Mouse (Mus musculus) T-helper 1 cell (primary cell): Measurements from ENCODE around the gene Zfp600.
"Not testable (repeated sequence)": the region's sequence is repeated elsewhere in the genome, so short reads cannot be mapped to it uniquely, and the experiment has no call there.

Experiments
- in situ Hi-C: fragments of 300-600 bp; cut with MboI, MseI; formaldehyde crosslinking; loops from one replicate; pipeline ENCODE4 v1.15.1; 2025; ENCODE audit warnings: high pct_unique_total_duplicates

Zfp600 gene

GRCm38 (mm10) chr4:146156524-146156923, at the start of gene Zfp600:
Gene Zfp600 (plus strand): TSS chr4:146156824.
- in situ Hi-C loops = not testable (repeated sequence)

DNA sequence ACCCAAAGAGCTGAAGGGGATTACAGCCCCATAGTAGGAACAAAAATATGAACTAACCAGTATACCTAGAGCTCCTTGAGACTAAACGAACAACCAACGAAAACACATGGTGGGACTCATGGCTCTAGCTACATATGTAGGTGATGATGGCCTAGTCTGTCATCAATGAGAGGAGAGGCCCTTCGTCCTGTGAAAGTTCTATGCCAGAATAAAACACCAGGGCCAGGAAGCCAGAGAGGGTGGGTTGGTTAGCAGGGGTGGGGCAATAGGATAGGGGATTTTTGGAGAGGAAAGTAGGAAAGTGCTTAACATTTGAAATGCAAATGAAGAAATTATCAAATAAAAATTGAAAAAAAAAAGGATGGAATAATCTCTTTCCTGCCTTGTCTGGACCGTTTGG, 6.3 kb downstream of the Zfp600 start:
- in situ Hi-C loops = not testable (repeated sequence)

DNA sequence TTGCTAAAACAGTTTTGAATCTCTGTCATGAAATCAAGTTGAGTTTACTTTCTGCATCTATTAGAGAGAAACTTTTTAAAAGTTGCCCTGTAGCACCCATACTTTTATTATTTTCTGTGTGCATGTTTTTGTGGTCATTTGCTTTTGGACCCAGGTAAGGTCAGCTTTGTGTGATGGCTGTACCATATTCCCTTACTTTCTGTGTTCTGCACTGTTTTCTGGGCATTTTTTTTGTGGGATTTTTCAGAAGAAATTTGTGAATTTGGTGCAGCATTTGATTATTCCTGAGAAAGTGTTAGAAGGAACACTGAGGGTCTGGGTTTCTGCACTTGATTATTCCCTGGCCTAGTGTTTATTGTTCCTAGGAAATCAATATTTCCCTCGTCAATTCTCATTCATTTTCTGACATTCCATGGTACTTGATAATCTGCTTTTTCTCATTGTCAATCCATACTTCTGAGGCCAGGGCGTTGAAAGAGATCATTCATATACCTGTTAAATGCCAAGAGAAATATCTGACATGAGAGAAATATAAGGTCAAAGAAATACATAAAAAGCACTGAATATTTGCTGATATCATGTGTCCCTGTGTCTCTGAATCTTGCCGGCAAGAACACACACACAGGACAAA, 10.7 kb downstream of the Zfp600 start:
- in situ Hi-C loops = loop anchor here (5.0 kb wide), 4 partner anchors 485 to 1465 kb away; no protein-coding TSS in a partner anchor

GRCm38 (mm10) chr4:146167879-146168532, 11.4 kb downstream of the Zfp600 start:
- in situ Hi-C loops = loop anchor here (5.0 kb wide), 4 partner anchors 486 to 1464 kb away; no protein-coding TSS in a partner anchor

- in situ Hi-C loops = loop anchor here (5.0 kb wide), 4 partner anchors 486 to 1464 kb away; no protein-coding TSS in a partner anchor
Observed at GRCm38 (mm10) chr4:146168730-146169215, 12.1 kb downstream of the Zfp600 start.

GRCm38 (mm10) chr4:146173378-146174226, 17.0 kb downstream of the Zfp600 start:
- in situ Hi-C loops = loop anchor here (5.0 kb wide), 2 partner anchors 284 to 354 kb away; no protein-coding TSS in a partner anchor

DNA sequence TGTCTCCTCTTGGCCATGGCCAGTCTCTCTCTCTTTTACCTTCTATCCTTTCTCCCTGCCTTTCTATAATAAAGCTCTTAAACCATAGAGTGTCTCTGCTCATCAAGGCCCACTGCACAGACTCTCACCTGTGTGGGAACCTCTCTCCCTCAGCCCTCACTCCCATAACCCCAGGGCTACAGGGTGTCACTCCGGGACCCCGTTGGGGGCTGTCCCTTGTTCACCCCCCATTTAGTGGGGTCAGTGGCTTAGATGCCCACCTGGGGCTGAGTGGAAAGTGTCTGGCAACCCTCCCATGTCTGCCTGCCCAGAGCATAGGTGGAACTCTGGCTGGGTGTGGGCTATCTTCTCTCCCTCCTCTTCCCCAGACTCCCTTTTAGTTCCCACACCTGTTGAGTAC, 47.7 kb downstream of the Zfp600 start:
- in situ Hi-C loops = loop anchor here (5.0 kb wide), 1 partner anchor 1193 kb away; no protein-coding TSS in a partner anchor

DNA sequence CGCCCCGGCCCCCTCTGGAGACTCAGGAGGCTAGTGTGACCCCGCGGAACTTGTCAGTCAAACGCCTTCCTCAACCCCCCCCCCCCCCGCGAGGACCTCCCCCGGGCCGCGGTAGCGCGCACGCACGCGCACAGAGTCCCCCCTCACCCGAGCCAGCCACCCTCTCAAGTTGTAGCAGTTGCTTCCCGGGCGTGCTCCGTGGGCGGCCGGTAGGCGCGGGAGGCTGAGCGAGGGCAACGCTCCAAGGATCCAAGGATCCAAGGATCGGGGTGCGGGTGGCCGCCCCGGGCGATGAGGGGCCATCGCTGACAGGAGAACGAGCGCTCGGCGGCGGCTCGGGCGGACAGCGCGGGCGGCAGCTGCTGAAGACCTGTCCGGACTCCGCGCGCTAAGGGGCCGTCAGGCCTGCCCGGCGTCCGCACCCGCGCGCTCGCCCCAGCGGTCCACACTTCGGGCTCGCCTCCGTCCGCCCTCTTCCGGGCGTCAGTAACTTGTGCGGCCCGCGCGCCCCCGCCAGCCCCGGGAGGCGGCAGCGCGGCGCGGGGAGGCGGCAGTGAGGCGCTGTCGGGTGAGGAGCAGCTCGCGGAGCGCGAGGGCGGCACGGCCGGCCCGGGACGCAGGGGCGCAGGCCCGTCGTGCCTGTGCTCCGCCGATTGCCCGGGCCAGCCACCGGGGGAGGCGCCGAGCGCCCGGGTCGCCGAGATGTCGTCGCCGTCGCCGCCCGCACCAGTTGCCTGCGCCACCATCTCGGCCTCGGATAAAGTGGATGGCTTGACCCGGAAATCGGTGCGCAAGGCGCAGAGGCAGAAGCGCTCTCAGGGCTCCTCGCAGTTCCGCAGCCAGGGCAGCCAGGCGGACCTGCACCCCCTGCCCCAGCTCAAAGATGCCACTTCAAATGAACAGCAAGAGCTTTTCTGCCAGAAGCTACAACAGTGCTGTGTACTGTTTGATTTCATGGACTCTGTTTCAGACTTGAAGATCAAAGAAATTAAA, 82.9 kb downstream of the Zfp600 start:
- in situ Hi-C loops = loop anchor here (5.0 kb wide), 1 partner anchor 492 kb away; no protein-coding TSS in a partner anchor

GRCm38 (mm10) chr4:146242119-146242518, 85.5 kb downstream of the Zfp600 start:
- in situ Hi-C loops = loop anchor here (5.0 kb wide), 1 partner anchor 495 kb away; no protein-coding TSS in a partner anchor
